Mouse (Mus musculus) spleen, adult 12 weeks (tissue): ENCODE data around the gene Eif3i.

Experiments
- DNase-seq: peaks from one replicate; pipeline ENCODE4 v3.0.0; 2022; ENCODE audit warnings: low spot score

The Eif3i gene

DNA sequence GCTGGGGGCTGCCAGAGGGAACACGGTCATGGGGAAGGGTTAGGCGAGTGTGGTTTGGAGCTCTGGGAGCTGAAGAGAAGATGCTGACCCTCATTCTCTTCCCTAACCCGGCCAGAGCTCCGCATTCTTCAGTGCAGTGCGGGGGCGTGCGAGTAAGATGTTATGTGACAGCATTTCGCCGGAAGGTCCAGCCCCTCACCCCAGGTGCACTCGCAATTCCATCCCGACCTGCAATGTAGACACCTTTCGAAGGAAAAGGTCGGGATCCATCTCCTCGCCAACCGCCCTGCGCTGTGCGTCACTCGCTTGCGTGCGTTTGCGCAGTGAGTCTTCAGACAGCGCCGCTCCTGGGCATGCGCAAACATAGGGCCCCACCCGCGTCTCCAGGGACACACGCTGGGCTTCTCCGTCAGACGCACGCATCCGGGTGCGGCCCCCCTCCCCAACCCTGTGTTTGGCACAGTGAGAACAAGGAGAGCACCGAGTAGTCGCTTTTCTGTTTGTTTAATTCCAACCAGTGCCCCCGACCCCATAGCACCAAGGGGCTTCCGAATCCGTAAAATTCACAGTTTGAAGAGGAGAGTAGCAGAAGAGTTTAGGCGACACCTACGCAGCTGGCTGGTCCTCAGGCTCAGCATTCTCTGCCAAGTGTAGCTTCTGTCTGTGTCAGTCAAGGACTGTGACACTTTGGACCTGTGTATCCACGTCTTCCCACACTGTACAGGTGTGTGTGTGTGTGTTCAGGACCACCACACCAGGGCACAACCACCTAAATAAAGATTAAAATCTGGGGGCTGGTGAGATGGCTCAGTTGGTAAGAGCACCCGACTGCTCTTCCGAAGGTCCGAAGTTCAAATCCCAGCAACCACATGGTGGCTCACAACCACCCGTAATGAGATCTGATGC, 18.6 kb upstream of the Eif3i start, which contains the start of gene Iqcc:
TSS of gene Iqcc (minus strand) at position 314 of the 906 bp plus-strand sequence.
- peak; percentile 85 for DNase-seq

DNA sequence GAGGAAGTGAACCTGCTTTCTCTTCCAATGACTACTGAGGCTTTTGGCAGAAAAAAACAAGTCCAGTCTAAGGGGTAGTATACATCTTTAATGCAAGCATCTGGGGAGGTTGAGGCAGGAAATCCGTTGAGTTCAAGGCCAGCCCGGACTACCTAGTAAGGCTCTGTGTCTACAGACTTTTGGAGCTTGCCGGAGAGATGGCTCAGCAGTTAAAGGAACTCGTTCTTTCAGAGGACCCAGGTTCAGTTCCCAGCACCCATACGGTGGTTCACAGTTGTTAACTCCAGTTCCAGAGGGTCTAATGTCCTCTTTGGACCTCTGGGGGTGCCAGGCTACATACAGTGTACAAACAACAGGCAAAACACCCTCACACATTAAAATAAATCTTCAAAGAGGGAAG, 17.6 kb upstream of the Eif3i start:
- DNase-seq = no peak

DNA sequence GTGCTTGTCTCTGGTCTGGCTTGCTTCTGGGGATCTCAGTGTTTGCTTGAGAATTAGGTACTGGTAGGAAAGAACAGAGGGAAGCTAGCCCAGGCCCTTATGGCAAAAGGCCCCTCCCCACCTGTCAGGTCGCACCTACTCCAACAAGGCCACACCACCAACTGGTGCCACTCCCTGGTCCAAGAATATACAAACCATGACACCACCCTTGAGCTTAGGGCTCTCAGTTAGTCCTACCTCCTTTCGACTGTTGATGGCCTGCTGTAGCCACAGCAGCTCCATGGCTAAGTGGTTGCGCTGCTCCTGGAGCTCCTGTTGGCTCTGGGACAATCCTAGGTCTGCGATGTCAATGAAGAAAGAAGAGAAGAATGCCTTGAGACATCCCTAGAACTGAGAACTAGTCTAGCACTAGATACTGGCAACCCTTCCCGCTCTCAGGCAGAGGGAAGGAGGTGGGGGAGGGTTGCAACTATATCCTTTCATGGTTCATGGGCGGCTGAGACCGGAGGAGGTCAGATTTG, 16.7 kb upstream of the Eif3i start:
- DNase-seq = no peak

DNA sequence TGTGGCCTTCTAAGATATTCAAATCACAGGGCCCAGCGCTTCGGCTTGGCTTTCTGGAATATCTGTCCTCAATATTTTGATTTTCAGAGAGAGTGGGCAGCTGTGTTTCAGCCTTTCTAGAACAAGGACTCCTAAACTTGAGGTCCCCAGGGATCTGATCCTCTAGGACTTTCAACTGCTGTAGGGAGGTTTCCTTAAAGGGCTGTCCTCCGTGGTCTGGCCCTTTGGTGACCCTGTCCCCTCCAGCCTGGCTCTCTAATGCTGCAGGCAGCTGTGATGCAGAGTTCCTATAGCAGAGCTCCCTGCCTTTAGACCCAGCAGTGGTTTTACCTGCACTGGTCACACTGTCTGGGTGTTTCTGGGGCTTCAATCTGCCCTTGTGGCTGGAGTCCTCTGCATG, 16.2 kb upstream of the Eif3i start:
- DNase-seq = no peak

DNA sequence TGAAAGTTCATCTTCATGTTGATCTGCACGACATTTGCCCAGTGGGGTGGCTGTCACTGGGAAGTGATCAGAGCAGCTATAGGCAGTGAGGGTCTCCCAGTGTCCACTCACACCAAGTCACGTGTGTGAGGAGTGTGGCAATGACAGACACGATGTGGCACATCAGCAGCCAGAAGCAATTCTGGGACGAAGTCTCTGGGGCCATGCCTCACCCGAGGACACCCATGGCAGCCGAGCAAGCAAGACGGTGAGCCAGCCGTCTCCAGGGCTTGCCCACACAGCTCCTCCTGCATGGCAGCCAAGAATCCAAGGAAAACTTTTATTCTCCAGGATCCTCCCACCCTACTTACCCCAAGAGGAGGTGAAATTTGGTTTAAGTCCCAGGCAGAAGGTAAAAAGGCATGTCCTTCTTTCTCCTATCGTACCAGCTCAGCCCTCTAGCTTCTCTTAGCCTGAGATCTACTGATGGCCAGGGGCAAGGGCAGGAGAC, 15.4 kb upstream of the Eif3i start:
- DNase-seq = no peak

DNA sequence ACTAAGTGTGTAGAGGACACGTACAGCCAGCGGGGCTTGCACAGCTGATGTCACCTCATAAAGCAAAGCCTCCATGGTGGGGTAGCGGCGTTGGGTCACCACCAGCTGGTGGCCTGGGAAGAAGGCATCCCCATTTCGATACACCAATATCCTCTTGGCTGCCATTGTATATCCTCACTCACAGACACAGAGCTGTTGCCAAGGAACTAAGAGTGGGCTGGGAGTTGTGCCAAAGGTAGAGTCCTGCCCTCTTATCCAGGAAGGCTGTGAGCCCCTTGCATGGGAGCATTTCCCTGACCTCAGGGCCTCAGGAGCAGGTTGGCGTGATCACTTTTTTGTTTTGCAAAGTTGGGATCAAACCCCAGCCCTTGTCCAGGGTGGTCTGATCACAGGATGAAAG, 13.6 kb upstream of the Eif3i start, which contains the start of gene Dcdc2b:
TSS of gene Dcdc2b (minus strand) at position 165 of the 400 bp plus-strand sequence.
- DNase-seq = no peak

DNA sequence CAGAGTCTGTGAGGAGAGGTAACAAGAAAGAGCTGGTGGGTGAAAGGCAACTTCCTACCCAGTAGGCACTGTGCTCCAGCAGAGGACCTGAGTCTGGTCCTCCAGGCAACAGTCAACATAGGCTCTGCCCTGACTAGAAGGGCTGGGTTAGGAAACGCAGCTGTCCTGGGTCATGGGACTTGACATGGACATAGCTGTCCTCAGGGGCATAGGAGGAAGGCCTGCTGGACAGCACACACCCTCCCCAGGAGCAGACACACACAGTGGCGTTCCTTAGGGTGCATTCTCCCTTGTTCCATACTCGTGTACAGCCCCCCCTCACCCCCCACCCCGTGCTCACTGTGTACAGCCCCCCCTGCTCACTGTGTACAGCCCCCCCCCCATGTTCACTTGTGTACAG, 10.0 kb upstream of the Eif3i start:
- no peak for DNase-seq

DNA sequence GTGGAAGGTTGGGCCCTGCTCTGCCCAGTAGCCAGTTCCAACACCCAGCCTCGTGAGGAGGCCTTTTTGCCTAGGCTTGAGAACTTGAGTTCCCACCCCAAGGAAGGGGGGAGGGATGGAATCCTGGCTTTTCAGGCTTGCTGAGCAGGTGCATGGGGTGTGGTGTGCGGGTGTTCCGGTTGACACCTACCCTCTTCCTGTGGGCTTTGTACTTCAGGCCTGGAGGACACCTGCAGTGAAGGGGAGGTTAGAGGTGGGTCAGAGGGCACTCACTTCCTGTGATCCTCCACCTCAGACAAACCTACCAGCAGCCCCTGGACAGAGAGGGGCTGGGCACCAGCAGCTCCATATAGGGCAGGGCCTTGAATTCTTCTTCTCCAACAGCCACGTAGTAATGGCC, 9.6 kb upstream of the Eif3i start:
- no peak for DNase-seq

DNA sequence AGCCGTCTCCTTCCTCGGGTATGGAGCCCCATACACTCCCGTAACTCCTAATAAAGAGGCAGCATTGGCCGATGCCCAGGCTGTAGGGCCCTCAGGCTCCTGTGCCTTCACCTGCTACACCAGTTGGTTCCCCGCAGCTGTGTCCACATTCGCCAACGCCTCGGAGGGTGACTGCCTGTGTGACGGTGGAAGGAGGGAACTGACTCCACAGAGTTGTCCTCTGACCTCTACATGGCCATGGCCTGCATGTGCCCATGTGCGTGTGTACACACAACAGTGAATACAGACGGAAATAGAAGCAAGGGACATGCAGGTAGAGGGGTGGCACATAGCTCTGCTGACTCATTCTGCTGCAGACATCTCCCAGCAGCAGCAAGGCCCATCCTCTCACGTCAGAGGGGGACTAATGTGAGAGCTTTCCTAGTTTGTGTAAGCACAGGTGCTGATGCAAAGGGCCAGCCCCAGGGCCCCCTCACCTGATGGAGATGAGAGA, 8.7 kb upstream of the Eif3i start:
- no peak for DNase-seq

DNA sequence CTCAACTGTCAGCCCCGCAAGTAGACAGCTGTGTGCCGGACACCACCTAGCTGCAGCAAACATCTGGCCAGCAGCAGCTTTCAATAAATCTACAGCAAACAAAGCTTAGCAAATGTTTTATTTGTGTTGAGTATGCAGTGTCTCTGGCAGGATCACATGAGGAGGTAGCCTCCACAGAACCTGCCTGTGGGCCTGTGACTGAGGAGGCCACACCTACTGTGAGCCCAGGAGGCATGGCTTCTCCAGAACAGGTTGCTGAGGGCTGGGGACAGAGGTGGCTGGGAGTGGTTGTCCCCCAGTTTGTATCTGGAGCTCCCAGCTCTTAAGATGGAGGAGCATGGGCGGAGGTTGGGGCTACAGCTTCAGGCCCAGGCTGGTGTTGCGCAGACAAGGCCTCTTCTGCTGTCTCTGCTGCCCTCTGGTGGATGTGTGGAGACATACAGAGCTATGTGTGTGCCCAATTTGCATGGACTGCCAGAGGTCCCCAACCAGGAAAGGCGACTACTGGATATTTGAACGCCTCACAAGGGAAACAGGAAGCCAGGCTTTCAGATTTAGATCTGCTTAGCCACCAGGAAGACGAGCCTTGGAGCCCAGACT, 8.1 kb upstream of the Eif3i start:
- peak; percentile 73 for DNase-seq

DNA sequence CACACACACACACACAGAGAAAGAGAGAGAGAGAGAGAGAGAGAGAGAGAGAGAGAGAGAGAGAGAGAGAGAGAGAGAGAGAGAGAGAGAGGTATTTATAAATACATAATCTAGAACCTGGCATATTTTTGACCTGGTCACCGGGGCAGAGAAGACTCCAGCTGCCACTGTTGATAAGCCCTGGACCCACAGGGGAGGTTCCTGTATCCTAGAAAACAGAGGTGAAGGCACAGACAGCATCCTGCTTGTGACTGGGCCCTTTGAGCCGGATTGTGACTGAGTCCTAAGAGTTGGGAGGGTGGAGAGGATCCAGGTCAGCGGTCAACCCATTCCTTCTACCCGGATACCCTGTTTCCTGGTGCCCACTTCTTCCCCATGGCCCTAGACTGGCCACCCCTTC, 11.6 kb downstream of the Eif3i start:
- DNase-seq = no peak

DNA sequence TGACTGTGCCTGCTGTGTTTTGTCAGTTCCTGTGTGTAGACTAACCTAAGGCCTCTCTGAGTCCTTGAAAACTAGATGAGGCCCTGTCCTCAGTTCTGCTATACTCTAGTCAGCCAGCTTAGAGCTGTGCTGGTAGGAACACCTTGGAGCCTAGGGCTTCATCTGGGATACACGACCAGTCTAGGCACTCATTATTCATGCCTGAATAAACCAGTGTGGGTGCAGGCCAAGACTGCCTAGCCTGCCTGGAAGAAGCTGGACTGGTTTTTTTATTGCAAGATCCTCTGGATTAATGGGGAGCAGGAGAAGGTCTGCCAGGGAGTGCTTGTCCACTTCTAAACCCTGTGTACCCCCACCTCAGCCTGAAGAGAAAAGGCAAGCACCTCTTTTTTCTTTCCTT, 13.5 kb downstream of the Eif3i start:
- no peak for DNase-seq

DNA sequence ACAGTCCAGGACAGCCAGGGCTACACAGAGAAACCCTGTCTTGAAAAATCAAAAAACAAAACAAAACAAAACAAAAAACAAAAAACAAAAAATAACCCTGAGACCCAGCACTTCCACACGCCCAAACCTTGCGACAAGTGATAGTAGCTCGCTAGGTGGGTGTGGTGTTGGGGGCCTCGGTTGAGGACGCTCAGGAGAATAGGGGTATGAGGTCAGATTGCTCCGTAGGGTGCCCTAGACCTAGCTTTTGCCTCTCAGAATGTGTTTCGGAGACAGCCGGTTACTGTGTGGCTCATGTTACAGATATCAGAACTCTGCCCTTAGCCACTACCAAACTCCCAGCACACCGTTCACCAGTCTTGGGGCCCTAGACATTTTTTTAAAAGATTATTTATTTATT, 14.7 kb downstream of the Eif3i start:
- DNase-seq = no peak

DNA sequence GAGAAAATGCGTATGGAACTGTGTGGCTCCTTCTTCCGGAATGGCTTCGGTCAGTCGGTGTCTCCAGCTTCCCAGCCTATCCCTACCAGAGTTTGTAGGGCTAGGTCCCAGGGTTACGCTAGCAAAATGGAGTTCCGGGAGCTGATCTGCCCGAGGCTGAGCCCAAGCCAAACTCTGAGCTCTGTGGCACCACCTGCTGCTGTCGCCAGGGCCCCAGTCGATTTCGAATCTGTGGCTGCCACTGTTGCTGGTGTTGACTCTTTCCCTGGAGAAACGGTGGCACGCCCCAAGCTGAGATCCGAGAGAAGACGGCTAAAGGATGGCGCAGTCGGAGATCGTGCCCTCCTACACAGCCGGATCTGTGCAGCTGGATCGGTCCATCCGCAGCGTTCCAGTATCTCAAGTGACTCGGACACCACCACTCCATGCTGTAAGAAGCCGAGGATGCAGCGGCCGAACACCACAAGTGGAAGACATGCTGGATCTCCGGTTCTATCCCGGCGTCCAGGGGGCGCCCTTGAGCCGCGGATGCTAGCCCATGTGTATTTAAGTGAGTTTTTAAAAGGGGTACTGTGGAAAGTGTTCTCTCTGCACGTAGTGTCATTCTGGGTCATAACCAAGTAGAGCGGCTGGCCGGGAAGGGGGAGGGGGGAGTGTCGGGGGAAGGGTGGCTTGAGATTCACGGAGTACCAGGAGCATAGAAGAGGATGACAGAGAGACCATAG, 15.4 kb downstream of the Eif3i start:
- peak; percentile 72 for DNase-seq

DNA sequence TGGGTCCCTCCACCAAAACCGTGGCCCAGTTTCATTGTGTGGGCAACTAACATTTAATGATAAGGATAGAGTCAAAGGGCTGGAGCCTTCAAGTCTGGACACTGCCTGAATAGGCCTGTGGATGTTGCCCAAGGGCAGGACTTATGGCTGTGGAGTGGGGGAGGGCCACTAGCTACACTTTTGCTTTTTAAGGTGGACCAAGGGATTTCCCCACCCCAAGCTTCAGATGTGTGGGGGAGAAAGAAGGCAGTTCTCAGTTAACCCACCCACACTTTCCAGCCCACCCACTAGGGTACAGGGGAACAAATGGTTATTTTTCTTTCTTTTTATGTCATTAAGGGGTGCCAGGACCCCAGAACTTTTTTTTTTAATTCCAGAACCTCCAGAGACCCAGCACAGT, 16.1 kb downstream of the Eif3i start:
- no peak for DNase-seq

DNA sequence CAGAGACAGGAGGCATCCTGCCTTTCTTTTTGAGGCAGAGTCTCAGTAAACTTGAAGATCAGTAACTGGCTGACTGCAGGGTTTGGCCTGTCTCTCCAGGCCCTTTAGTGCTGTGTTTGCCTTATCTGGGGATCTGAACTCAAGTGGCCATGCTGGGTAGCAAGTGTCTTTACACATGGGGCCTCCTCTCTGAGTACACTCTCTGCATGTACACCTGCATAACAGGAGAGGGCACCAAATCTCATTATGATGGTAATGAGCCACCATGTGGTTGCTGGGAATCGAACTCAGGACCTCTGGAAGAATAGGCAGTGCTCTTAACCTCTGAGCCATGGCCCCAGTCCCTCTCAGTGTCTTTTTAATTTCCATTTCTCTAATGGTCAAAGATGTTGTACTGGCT, 18.2 kb downstream of the Eif3i start:
- DNase-seq = no peak

DNA sequence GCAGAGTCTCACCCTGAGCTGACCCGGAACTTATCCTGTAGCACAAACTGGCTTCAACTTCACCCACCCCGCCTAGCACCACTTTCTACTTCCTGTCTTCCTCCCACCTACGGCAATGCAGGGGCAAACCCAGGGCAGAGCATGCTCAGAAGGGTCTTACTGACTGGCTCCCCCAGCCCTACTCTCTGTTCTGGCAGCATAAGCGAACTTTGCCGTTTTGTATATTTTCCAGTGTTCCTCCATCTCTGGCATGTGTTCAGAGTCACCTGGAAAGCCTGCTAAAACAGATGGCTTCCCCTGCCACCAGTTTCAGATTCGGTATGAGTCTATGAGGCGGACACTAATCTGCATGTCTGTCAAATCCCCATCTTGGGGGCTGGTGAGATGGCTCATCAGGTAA, 20.1 kb downstream of the Eif3i start:
- DNase-seq = no peak

DNA sequence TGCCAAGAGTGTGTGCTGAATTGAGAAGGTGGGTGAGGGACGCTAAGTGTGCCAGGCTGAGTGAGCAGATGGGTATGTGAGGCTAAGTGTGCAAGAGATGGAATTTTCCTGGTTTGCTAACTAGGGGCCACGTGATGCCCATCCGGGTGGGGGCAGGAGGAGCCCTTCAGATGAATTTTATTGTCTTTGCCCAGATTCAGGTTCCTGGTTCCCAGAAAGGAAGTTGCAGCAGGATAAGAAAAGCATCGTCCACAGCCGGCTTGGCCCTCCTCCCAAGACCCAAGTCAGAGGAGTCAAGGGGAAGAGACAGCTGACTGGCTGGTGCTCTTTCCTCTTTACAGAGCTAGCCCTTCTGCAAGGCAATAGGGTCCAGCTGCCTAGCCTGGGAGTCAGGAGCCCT, 22.0 kb downstream of the Eif3i start, which contains the start of gene Fam167b:
TSS of gene Fam167b (minus strand) at position 84 of the 400 bp plus-strand sequence.
- no peak for DNase-seq

DNA sequence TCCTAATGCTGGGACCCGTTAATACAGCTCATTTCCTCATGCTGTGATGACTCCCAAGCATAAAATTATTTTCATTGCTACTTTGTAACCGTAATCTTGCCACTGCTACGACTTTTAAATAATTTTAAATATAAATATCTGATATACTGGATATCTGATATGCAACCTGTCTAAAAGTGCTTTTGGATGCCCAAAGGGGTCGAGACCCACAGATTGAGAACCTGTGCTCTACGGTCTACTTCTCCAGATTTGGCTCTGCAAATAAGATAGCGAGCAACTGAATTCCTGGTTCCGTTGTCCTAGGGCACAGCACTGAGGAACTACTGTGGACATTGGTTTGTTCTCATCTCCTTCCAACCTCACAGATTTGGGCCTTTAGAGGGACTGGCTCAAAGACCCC, 22.8 kb downstream of the Eif3i start:
- no peak for DNase-seq

DNA sequence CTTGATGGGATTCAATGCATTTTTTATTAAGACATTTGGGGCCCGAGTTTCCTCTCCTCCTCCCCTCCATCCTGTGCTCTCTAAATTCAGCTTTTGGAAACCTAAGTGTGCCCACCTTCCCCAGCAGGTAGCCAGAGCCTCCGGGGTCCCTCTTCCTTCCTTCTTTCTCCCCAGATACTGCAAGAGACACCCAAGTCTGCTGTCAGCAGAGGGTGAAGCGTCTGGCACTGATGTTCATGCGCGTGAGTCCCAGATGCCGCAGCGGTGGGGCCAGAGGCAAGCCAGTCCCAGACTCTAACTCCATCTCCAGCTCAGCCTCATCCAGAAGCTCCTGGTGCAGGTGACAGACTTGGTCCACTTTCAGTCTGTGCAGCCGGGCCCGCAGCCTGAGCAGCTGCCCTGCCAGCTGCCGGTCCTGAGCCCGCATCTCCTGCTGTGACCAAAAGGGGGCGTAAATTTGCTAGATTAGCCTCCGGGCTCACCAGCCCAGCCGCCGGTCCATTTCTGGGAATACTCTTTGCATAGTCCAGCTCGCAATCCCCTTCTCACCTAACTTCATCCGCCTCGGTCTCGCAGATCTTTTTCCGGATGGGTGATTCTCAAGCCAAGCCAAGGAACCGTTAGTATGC, 23.5 kb downstream of the Eif3i start:
- peak; percentile 45 for DNase-seq

DNA sequence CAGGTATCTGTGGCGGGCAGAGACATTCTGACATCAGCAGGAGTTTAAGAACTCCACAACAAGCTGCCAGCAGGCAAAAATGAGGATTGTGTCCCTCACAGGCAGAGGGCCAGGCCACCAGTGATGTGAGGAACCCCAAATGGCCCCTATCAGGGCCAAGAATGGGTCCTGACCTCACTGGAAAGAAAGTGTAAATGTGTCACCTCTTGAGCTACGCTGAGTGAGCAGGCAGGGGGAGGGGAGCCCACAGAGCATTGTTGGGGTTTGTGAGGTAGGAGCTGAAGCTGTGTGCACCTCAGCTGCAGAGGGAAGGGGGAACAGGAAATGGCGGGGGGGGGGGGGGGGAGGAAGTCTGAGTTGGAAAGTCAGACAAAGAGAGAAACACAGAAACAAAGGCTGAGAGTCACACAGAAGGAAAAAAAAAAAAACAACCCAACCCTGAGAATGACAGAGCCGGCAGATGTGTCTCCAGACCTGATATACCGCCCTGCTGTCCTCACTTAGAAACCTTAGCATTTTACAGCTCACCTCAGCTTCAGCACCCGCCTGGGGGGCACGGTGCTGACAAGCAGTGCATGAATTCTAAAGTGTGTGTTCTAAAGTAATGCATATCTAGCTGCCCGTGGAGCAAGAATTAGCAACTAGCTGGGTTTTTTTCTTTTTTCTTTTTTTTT, 25.1 kb downstream of the Eif3i start:
- DNase-seq = peak; percentile 75
